Mouse (Mus musculus): ENCODE results near the gene Mmp9. TPM values are rescaled to one million over a fixed set of nuclear protein-coding genes. Genes with fewer than 3 reads are reported as not detected.

Gene Mmp9
- polyA plus RNA-seq, 1 experiment = 0.05 TPM

DNA sequence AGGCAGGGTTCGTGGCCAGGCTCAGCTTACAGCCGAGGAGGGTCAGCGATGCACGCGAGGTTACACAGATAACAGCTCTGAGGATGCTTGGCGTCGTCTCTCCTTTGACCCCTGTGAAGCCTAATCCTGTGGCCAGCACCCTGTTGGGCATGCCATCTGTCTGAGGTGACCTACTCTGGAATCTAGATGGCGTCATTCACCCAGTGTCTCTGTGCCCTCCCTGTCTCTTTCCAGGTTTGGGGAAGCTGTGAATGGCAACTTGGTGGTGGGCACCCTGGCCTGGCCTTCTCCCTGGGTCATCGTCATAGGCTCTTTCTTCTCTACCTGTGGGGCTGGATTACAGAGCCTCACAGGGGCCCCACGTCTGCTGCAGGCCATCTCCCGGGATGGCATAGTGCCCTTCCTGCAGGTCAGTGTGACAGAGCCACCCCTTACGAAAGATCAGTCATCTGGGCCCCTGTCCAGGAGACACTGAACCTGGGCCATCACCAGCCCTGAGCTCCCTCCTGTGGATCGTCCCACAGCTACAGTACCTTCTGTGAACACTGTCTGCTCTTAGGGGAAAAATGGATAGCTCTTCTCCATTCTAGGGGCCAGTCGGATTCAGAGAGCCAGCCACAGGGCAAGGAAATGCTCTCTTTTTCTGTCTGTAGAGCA, 45.9 kb downstream of the Mmp9 start:
- TF ChIP-seq GATA1 (IDR thresholded peaks at IDR 0.05; ENCODE audit: low read length) = no peak

GRCm38 (mm10) chr2:164988777-164989176, 48.2 kb downstream of the Mmp9 start:
- no peak for TF ChIP-seq GATA1 (IDR thresholded peaks at IDR 0.05; ENCODE audit: low read length)

DNA sequence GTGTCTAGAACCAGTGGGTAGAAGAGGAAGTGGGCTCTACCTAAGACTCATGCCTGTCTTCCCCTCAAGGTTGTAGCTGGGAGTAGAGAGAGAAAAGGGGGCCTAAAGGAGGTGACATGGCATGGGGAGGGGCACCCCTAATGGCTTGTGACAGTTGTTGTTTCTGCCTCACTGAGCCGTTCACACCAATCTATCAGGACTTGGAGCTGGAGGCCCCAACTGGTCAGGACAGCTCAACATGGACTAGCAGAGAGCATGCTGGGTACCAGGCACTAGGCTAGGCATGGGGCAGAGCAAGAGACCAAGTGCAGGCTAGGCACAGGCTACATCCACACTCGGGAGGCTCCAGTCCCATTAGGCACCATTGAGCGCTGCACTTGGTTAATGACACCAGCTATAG, 50.5 kb downstream of the Mmp9 start:
- TF ChIP-seq GATA1 (IDR thresholded peaks at IDR 0.05; ENCODE audit: low read length) = no peak

GRCm38 (mm10) chr2:164991808-164992207, 51.2 kb downstream of the Mmp9 start:
- no peak for TF ChIP-seq GATA1 (IDR thresholded peaks at IDR 0.05; ENCODE audit: low read length)

- no peak for TF ChIP-seq GATA1 (IDR thresholded peaks at IDR 0.05; ENCODE audit: low read length)
Measured at GRCm38 (mm10) chr2:164994156-164994555, 53.6 kb downstream of the Mmp9 start.

GRCm38 (mm10) chr2:164994659-164995428, 54.3 kb downstream of the Mmp9 start:
- TF ChIP-seq GATA1 (IDR thresholded peaks at IDR 0.05; ENCODE audit: low read length) = no peak

- no peak for TF ChIP-seq GATA1 (IDR thresholded peaks at IDR 0.05; ENCODE audit: low read length)
Measured at GRCm38 (mm10) chr2:164995976-164996375, 55.4 kb downstream of the Mmp9 start.

DNA sequence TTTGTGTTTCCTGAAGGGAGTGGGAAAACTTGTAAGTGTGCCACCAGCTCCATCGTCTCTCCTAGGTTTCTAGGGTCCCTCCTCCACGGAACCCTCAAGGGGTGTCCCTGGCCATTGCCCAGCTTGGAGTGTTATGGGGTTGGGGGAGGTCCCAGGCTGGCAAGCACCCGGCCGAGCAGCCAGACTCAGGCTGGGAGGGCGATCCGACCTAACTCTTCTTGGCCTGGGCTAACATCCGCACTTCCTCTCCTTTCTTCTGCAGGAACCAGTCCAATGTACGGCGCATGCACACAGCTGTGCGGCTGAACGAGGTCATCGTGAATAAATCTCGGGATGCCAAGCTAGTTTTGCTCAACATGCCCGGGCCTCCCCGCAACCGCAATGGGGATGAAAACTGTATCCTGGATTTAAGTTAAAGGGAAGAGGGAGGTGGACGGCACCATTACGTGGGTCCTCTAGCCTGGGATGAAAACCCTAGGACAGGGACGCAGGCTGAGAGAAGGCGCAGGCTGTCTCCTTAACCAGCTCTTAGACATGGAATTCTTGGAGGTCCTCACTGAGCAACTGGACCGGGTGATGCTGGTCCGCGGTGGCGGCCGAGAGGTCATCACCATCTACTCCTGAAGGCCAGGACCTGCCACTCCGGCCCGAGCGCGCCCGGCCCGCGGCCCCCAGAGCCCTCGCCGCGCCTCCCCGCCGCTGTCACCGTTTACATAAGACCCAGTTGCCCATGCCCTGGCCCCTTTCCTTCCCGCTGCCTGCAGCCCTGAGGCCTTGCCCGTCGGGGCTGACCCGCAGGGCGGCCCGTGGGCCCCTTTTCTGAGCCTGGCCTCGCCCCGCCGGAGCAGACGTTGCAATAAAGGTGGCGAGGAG, 56.5 kb downstream of the Mmp9 start:
- no peak for TF ChIP-seq GATA1 (IDR thresholded peaks at IDR 0.05; ENCODE audit: low read length)

- no peak for TF ChIP-seq GATA1 (IDR thresholded peaks at IDR 0.05; ENCODE audit: low read length)
Measured at GRCm38 (mm10) chr2:164997721-164998428, 57.3 kb downstream of the Mmp9 start.

DNA sequence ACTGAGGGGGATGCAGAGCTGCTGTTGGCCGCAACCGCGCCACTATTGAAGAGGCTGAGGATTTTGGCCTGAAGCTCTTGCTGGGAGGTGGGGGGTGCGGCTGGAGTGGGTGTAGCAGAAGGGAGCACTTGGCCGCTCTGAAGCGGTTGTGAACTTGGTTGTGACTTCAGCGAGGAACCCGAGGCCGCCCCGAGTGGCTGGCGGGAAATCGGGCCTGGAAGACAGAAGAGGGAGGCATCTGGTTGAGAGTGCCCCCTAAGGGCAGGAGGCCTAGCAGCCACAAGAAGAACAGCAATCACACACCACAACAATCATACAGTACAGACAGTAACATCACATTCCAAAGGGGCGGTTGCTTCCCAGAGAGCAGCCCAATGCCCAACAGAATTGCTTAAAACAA, 61.4 kb downstream of the Mmp9 start:
- no peak for TF ChIP-seq GATA1 (IDR thresholded peaks at IDR 0.05; ENCODE audit: low read length)

GRCm38 (mm10) chr2:165003108-165003507, 62.5 kb downstream of the Mmp9 start:
- no peak for TF ChIP-seq GATA1 (IDR thresholded peaks at IDR 0.05; ENCODE audit: low read length)

- TF ChIP-seq GATA1 (IDR thresholded peaks at IDR 0.05; ENCODE audit: low read length) = no peak
Measured at GRCm38 (mm10) chr2:165004237-165004636, 63.7 kb downstream of the Mmp9 start.

Other genes starting within 250 kb of the Mmp9 start
- not detected in 2 replicates for gene Spint4, start 242.3 kb upstream of the Mmp9 start, polyA plus RNA-seq (2012)
- not detected in 2 replicates for gene Spint5, start 225.5 kb upstream of the Mmp9 start, polyA plus RNA-seq (2012)
- 0.03 and 0.04 TPM in 2 replicates for gene Wfdc3, start 194.8 kb upstream of the Mmp9 start, polyA plus RNA-seq (2012)
- 131 and 212 TPM in 2 replicates for gene Dnttip1, start 194.8 kb upstream of the Mmp9 start, polyA plus RNA-seq (2012)
- 170 and 261 TPM in 2 replicates for gene Ube2c, start 170.9 kb upstream of the Mmp9 start, polyA plus RNA-seq (2012)
- gene Tnnc2, start 160.8 kb upstream of the Mmp9 start, polyA plus RNA-seq (2012) = not detected in 2 replicates
- gene Snx21, start 155.0 kb upstream of the Mmp9 start, polyA plus RNA-seq (2012) = 3.9 and 5.2 TPM in 2 replicates
- 34.2 and 58.7 TPM in 2 replicates for gene Acot8, start 135.9 kb upstream of the Mmp9 start, polyA plus RNA-seq (2012)
- 1.6 TPM in 2 replicates for gene Zswim3, start 135.7 kb upstream of the Mmp9 start, polyA plus RNA-seq (2012)
- 29.9 and 31.4 TPM in 2 replicates for gene Zswim1, start 118.1 kb upstream of the Mmp9 start, polyA plus RNA-seq (2012)
- gene Spata25, start 112.2 kb upstream of the Mmp9 start, polyA plus RNA-seq (2012) = not detected in 2 replicates
- gene Ctsa, start 107.9 kb upstream of the Mmp9 start, polyA plus RNA-seq (2012) = 12.4 and 46.9 TPM in 2 replicates
- 0.08 TPM in 1 of 2 replicates, not detected in the other for gene Neurl2, start 107.3 kb upstream of the Mmp9 start, polyA plus RNA-seq (2012)
- not detected in 2 replicates for gene Pltp, start 83.1 kb upstream of the Mmp9 start, polyA plus RNA-seq (2012)
- 110 and 119 TPM in 2 replicates for gene Pcif1, start 61.5 kb upstream of the Mmp9 start, polyA plus RNA-seq (2012)
- 58.2 and 59.2 TPM in 2 replicates for gene Zfp335, start 29.0 kb upstream of the Mmp9 start, polyA plus RNA-seq (2012)
- gene Slc12a5, start 20.0 kb downstream of the Mmp9 start, polyA plus RNA-seq (2012) = 0.31 and 0.41 TPM in 2 replicates
- 50.0 and 58.3 TPM in 2 replicates for gene Ncoa5, start 94.1 kb downstream of the Mmp9 start, polyA plus RNA-seq (2012)
- not detected in 2 replicates for gene Cd40, start 114.8 kb downstream of the Mmp9 start, polyA plus RNA-seq (2012)
- not detected in 2 replicates for gene 1700025C18Rik, start 150.0 kb downstream of the Mmp9 start, polyA plus RNA-seq (2012)

Measured in G1E-ER4 (cell line).